Mouse (Mus musculus): ENCODE data around the gene BC117090. TPM values are rescaled to one million over a fixed set of nuclear protein-coding genes. Genes with fewer than 3 reads are reported as not detected.
"Not testable (repeated sequence)": the region's sequence is repeated elsewhere in the genome, so short reads cannot be mapped to it uniquely, and the experiment has no call there.

Gene BC117090
- polyA plus RNA-seq, 2 experiments, result 0.77 TPM; not detected in 1

GRCm38 (mm10) chr16:36289140-36289539 lies 45.0 kb downstream of the BC117090 start:
- no peak for TF ChIP-seq POLR2A (IDR thresholded peaks at IDR 0.05; ENCODE audit: borderline replicate concordance, extremely low read depth, insufficient read depth, insufficient read length)
- DNase-seq (ENCODE audit: low spot score) (no peak), ATAC-seq (ENCODE audit: low FRiP score, low read depth) (no peak)
- Histone ChIP-seq H3K27ac (replicated peaks; ENCODE audit: low read depth, low read length) (no peak overlapping the region), H3K36me3 (ENCODE audit: control insufficient read depth, insufficient read depth, low read length) (no peaks in the 10 kb centered on the region), H3K9ac (ENCODE audit: low read depth, low read length, severe bottlenecking) (no peak overlapping the region), H3K27me3 (ENCODE audit: control insufficient read depth, insufficient read depth, low read length) (no peaks in the 10 kb centered on the region), H3K4me3 (replicated peaks; ENCODE audit: low read length) (no peak overlapping the region), H3K4me2 (replicated peaks; ENCODE audit: low read depth, low read length, severe bottlenecking) (no peak overlapping the region), H3K9me3 (ENCODE audit: control insufficient read depth, low read length) (no peaks in the 10 kb centered on the region), H3K4me1 (ENCODE audit: control insufficient read depth, insufficient read depth, low read length) (no peaks in the 10 kb centered on the region)
- 68% methylated on average over 4 of the region's 4 CpGs for WGBS

GRCm38 (mm10) chr16:36276796-36277195 lies 57.3 kb downstream of the BC117090 start, which contains the start of gene Stfa1:
Stfa1 (plus strand) TSS chr16:36276951.
- not testable (repeated sequence) for H3K9me3 ChIP-seq (ENCODE audit: control insufficient read depth, low read length); H3K4me2 ChIP-seq (replicated peaks; ENCODE audit: low read depth, low read length, severe bottlenecking); ATAC-seq (ENCODE audit: low FRiP score, low read depth); H3K4me1 ChIP-seq (ENCODE audit: control insufficient read depth, insufficient read depth, low read length); H3K36me3 ChIP-seq (ENCODE audit: control insufficient read depth, insufficient read depth, low read length); H3K27ac ChIP-seq (replicated peaks; ENCODE audit: low read depth, low read length); H3K9ac ChIP-seq (ENCODE audit: low read depth, low read length, severe bottlenecking); H3K27me3 ChIP-seq (ENCODE audit: control insufficient read depth, insufficient read depth, low read length); H3K4me3 ChIP-seq (replicated peaks; ENCODE audit: low read length); DNase-seq (ENCODE audit: low spot score)
- 83% methylated on average over 4 of the region's 4 CpGs for WGBS

Other genes starting within 250 kb of the BC117090 start
- gene Csta1, start 203.1 kb downstream of the BC117090 start, polyA plus RNA-seq (2012; rRNA removed), result 0.36 and 0.83 TPM in 2 replicates
- gene Csta1, start 203.1 kb downstream of the BC117090 start, polyA plus RNA-seq (2014; fragmentation: Nextera tagmentation; extraction: Ambion mirVana), result 2.1 and 2.7 TPM in 2 replicates
- gene Stfa2l1, start 177.5 kb downstream of the BC117090 start, polyA plus RNA-seq (2012; rRNA removed), result 1.2 and 1.8 TPM in 2 replicates
- gene Stfa2l1, start 177.5 kb downstream of the BC117090 start, polyA plus RNA-seq (2014; fragmentation: Nextera tagmentation; extraction: Ambion mirVana), result 0.76 and 1.9 TPM in 2 replicates
- gene Gm5483, start 150.1 kb downstream of the BC117090 start, polyA plus RNA-seq (2012; rRNA removed), result 1.7 and 3.5 TPM in 2 replicates
- gene Gm5483, start 150.1 kb downstream of the BC117090 start, polyA plus RNA-seq (2014; fragmentation: Nextera tagmentation; extraction: Ambion mirVana), result 0.58 and 5.1 TPM in 2 replicates
- gene Gm5416, start 123.9 kb downstream of the BC117090 start, polyA plus RNA-seq (2012; rRNA removed), result not detected in 2 replicates
- not detected in 2 replicates for gene Gm5416, start 123.9 kb downstream of the BC117090 start, polyA plus RNA-seq (2014; fragmentation: Nextera tagmentation; extraction: Ambion mirVana)
- gene 2010005H15Rik, start 112.9 kb downstream of the BC117090 start, polyA plus RNA-seq (2012; rRNA removed), result 0.22 and 0.44 TPM in 2 replicates
- not detected in 2 replicates for gene 2010005H15Rik, start 112.9 kb downstream of the BC117090 start, polyA plus RNA-seq (2014; fragmentation: Nextera tagmentation; extraction: Ambion mirVana)
- gene Stfa1, start 57.4 kb downstream of the BC117090 start, polyA plus RNA-seq (2012; rRNA removed), result 3.5 and 6.5 TPM in 2 replicates
- 5.8 and 13.8 TPM in 2 replicates for gene Stfa1, start 57.4 kb downstream of the BC117090 start, polyA plus RNA-seq (2014; fragmentation: Nextera tagmentation; extraction: Ambion mirVana)
- gene BC100530, start 33.4 kb upstream of the BC117090 start, polyA plus RNA-seq (2012; rRNA removed), result 8.4 and 14.3 TPM in 2 replicates
- 25.2 and 42.7 TPM in 2 replicates for gene BC100530, start 33.4 kb upstream of the BC117090 start, polyA plus RNA-seq (2014; fragmentation: Nextera tagmentation; extraction: Ambion mirVana)
- gene Stfa2, start 74.1 kb upstream of the BC117090 start, polyA plus RNA-seq (2012; rRNA removed), result 0.22 and 0.47 TPM in 2 replicates
- gene Stfa2, start 74.1 kb upstream of the BC117090 start, polyA plus RNA-seq (2014; fragmentation: Nextera tagmentation; extraction: Ambion mirVana), result 0.76 TPM in 1 of 2 replicates, not detected in the other
- 4.8 and 8.9 TPM in 2 replicates for gene Stfa3, start 121.1 kb upstream of the BC117090 start, polyA plus RNA-seq (2012; rRNA removed)
- 4.1 and 7.9 TPM in 2 replicates for gene Stfa3, start 121.1 kb upstream of the BC117090 start, polyA plus RNA-seq (2014; fragmentation: Nextera tagmentation; extraction: Ambion mirVana)
- gene Casr, start 227.8 kb upstream of the BC117090 start, polyA plus RNA-seq (2012; rRNA removed), result 0.16 and 0.36 TPM in 2 replicates
- gene Casr, start 227.8 kb upstream of the BC117090 start, polyA plus RNA-seq (2014; fragmentation: Nextera tagmentation; extraction: Ambion mirVana), result 0.40 and 0.82 TPM in 2 replicates